Mouse (Mus musculus) skeletal muscle tissue, adult 2 months (tissue): Measurements from ENCODE around the gene Cited2.
A peak's percentile ranks its signal among the peaks of the same experiment; 100 is the strongest.

Source experiments
- DNase-seq: peaks from one replicate; pipeline ENCODE4 v3.0.0-alpha.2; 2012; ENCODE audit warnings: low read depth, low spot score

Cited2 gene

DNA sequence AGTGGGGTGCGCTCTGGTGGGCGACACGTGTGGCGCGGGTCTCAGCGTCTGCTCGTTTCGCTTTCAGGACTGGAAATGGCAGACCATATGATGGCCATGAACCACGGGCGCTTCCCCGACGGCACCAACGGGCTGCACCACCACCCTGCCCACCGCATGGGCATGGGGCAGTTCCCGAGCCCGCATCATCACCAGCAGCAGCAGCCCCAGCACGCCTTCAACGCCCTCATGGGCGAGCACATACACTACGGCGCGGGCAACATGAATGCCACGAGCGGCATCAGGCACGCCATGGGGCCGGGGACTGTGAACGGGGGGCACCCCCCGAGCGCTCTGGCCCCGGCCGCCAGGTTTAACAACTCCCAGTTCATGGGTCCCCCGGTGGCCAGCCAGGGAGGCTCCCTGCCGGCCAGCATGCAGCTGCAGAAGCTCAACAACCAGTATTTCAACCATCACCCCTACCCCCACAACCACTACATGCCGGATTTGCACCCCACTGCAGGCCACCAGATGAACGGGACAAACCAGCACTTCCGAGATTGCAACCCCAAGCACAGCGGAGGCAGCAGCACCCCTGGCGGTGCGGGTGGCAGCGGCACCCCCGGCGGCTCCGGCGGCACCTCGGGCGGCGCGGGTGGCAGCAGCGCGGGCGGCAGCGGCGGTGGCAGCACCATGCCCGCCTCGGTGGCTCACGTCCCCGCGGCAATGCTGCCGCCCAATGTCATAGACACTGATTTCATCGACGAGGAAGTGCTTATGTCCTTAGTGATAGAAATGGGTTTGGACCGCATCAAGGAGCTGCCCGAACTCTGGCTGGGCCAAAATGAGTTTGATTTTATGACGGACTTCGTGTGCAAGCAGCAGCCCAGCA is 1.1 kb downstream of the Cited2 start:
- DNase-seq = peak; percentile 55

DNA sequence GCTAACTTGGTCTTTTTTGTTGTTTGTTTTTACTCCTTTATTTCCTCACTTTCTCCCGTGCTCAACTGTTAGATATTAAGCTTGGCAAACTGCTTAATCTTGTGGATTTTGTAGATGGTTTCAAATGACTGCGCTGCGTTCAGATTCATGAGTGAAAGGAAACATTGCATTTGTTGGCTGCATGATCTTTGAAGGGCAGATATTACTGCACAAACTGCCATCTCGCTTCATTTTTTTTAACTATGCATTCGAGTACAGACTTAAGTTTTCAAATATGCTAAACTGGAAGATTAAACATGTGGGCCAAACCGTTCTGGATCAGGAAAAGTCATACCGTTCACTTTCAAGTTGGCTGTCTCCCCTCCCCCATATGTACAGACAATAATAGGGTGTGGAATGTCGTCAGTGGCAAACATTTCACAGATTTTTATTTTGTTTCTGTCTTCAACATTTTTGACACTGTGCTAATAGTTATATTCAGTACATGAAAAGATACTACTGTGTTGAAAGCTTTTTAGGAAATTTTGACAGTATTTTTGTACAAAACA is 2.1 kb downstream of the Cited2 start:
- DNase-seq = no peak

DNA sequence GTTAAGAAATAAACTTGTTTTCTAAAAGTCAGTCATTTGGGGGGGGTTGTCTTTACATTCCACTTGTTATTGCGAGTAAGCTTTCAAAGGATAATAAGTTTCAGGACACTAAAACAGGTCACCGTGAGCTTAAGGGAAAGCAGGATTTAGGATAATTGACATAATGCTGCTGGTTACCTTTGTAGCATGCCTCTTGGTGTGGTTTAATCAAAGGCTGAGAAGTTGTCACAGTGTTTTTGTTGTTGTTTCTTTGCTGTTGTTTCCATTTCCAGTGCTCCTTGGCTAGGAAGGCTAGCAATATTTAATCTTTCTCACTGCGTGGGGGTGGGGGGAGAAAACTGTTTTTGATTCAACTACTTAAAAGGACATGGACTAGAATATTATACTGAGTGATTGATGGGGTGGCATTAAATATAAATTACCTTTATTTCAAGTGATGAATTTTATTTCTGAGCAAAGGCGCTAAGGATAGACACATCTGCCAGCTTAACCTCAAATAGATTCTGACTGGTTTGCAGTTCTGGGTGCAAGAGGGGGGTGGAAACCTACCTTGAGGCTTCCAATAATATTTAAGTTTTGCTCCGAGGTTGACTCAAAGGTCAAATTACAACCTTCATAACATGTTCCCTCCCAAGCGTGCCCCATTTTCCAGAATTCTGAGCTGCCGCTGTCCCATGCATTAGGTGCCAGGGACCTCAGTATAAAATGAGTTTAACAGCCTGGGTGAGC is 2.8 kb downstream of the Cited2 start:
- DNase-seq = no peak

DNA sequence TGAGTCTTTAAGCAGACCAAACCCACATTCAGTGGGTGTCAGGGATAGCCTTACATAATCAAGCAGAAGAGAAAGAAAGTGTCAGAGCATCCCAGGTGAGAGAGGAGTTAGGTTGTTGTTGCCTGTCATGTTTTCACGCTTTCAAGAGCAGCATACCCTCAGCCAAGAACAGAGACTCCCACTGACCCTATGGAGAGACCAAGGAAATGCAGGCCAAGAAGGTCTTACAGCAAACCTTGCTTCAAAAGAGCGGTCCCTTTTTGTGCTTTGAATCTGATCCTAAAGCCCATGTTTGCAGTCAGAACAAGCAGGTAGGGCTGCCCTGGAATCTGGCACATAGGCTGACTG is 3.3 kb downstream of the Cited2 start:
- DNase-seq = peak; percentile 32

DNA sequence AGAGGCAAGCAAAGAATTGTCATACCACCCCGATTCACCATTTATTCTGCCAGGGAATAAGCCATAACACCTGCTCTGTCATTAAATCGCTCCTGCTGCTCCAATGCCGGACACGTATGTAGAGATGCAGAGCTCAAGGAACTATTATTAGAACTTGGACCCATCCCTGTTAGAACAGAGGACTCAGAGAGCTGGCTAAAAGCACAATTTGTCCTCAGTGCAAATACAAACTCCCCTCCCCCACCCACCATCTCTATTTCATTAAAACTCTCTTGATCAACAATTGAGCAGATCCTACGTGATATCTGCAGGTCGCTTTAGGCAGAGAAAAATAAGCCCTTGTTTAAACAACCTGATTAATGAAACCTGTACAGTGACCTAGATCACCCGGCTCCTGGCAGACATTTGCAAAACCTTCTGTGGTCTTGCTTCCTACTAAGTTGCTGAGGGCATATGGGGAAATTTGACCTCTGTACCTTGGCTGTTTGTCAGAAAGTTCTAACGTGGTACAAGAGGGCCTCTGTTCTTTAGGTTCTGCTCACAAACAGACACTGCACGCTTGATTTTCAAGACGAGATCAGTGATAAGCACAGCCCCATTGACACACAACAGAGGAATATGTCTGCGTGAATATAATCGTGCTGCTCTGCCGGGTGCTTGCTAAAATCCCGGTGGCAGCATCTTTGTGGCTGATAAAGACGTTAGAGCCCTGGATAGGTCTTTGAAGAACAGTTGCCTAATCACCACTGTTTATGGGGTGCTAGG is 4.3 kb downstream of the Cited2 start:
- DNase-seq = peak; percentile 72

DNA sequence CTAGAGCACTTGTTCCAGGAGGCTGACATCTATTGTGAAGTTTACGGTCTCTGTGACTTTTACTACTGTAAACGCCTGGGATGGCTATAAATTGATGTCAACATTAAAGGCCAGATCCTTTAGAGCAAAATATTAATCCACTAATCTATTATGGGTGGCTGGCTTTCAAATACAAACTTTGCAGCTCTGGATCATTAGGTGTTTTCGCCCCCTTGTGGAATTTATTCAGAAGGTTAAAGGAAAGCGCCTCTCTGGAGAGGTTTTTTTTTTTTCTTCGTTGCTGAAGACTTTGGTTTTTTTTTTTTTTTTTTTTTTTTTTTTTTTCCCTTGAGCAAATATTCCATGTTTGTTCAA is 4.9 kb downstream of the Cited2 start:
- peak; percentile 43 for DNase-seq

DNA sequence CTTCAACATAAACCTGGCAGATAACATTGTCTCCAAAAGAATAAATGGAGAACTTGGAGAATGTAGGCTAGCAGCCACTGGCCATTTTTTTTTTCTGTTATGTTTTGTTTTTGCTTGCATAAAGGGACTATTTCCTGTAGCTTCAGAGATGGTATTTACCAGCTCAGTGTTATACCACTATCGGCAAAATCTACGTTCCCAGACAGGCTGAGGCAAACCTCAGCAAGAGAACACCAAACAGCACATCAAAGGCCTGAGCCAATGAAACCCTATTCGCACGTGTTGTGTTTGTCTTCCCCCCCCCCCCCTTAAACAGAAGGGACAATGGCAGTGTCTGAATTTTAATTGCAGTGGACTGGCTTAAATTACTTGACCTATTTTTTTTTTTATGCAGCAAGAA is 5.7 kb downstream of the Cited2 start:
- no peak for DNase-seq

DNA sequence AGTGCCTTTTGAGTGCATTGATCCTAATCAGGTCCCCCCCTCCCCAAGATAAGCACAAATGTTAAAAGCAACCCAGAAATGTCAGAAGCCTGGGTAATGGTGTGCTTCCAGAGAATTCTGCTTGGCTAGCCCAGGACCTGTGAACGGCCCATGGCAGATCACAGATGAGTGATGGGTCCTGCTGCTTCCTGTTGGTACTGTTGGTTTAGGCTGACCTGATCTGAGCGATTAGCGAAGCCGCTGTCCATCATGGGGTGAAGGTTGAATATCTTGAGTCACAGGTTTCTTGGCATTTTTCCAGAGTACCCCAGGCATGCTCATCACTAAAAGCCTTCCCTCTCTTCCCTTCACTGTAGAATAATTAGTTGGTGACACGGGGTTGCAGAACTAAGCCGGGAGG is 6.5 kb downstream of the Cited2 start:
- DNase-seq = no peak

DNA sequence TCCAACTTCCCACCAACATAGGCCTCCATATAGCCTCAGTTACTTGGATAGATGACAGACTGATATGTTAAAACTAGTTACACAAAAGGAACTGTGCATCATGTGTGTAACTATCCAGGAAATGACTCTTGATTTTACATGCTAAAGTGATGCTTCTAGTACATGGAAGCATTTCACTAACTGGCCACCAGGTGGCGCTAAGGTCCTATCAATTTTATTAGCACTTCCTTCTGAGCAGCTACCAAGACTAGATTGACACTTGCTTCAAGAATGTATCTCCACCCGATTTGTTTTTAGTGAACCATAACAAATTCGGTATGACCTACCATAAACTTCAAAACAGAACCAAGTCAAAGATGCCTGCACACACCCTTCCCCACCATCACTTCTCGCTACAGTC is 10.0 kb downstream of the Cited2 start:
- peak; percentile 79 for DNase-seq

DNA sequence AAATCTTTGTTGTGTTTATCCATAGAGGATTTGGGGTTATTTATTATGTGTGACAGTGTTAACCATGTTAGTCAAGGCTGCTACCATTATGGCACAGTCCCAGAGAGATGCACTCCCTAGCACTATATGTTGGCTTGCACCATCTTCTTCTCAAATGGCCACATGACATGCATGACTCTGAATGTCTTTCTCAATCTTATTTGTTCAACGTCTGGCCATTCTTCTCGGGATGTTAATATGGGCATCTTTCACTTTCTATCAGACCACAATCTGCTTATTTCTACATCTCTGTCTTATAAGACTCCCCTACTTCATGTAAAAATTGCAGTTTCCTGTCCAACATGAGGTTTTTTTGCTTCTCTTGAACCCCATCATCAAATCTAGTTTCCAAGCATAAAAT is 19.6 kb downstream of the Cited2 start:
- no peak for DNase-seq

DNA sequence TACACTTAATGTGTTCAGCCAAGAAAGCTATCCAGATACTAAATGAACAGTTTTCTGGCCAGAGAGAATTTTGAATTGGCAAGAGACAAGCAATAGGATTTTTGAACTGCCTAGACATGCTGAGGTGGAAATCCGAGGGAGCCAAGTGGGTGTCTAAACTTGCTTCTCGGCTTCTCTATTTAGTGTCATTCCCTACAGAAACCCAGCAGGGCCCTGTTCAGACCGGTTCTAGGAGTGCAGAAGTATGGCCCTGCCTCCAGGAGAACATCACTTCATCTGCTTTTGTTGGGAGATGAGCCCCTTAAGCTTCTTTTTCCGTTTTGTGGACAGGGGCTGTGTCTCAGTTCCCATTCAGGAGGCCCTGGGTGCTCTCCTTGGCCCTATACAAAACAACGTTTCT is 29.5 kb downstream of the Cited2 start:
- DNase-seq = no peak

DNA sequence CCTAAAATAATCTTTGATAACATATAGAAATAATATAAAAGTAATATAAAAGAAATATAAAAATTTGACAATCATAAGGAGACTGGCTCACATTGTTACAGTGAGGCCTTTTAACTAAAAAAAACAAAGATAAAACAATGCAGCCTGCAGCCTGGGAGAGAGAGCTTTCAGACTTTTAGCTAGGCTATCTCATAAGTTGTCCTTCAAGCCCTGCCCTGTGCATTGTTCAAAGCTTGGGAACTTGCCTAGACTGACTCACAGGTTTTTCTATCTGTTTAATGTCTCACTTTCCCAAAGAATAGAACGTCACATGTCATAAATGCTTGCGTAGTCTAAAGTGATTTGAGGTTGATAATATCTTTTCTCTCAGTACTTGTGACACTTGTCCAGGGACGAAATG is 36.8 kb downstream of the Cited2 start:
- no peak for DNase-seq

DNA sequence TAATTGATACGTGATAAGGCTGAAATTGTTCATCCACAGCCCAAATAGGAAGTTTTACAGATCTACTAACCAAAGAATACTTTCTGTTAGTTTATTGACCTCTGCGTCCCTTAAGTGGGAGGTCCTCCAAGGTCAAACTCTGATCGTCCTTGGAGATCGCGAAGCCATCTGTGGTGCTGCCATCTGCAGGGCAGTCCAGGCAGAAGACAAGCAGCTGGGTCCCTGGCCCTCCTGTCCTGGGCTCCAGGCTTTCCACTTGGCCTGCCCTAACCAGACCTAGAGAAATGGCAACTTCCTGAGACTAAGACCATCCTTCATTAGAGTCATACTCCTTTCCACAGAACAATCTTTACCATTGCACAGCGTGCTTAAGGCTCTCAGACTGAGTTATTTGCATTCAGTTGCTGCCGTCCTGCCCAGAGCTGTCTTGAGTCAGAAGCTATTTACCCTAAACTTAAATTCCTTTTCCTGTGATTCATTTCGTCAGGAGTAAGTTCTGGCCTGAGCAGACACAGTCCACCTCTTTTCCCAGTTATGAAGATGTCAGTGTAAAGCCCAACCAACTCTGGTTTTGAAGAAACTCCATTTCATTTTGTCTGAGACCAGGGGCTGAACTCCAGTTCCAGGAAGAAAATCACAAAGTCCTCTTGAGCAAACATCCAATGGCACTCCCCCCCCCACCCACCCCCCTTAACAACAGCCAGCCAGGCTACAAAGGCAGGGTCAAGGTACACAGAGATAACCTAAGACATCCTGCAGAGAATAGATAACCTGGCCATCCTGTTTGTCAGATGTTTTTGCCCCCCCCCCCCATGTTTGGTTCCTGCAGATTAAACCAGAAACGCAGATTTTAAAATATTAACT is 38.0 kb downstream of the Cited2 start:
- no peak for DNase-seq

DNA sequence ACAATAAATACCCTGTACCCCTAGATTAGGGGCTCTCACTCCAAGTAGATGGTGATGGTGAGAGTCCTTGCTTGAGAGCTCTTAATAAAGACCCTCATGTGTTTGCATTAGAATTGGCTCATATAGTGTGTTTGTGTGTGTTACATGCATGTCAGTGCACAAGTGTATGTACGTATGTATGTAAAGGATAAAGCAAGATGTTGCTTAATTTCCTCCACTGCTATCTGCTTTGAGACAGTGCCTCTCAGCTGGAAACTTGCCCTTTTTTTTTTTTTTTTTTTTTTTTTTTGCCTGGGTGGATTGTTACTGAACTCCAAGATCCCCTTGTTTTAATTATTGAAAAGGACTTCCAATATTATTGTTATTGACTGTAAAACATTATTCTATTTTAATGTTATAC is 38.6 kb downstream of the Cited2 start:
- no peak for DNase-seq

DNA sequence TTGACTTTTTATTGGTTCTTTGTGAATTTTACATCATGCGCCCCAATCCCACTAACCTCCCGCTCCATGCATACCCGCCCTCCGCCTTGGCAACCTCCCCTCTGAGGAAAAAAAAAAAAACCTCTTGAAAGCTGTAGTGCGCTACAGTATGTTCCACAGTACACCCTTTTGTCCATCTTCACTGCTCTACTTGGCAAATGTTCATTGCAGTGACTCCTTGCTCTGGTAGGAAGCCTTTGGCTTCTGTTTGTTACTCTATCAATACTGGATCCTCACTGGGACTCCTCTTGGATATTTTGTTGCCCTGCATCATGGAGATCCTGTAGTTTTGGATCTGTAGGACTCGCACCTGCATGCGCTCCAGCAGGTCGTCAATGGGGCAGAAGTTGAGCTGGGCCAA is 39.9 kb downstream of the Cited2 start:
- DNase-seq = no peak

DNA sequence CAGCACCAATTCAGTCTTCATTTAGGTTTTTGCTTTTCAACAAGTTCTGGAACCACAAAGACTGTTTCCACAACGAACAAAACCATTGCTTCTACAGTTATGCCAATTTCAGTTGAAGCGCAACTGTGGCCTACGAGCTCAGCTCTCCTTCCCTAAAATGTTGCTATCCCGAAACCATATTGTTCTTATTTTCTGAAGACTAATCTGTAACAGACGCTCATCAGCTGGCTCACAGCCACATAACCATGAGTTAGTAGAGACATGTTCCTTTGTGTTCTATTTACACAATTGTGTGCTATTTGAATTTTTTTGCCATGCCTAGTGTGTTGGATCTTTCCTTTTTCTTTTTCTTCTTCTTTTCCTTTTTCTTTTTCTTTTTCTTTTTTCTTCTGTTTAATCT is 46.8 kb downstream of the Cited2 start:
- no peak for DNase-seq

DNA sequence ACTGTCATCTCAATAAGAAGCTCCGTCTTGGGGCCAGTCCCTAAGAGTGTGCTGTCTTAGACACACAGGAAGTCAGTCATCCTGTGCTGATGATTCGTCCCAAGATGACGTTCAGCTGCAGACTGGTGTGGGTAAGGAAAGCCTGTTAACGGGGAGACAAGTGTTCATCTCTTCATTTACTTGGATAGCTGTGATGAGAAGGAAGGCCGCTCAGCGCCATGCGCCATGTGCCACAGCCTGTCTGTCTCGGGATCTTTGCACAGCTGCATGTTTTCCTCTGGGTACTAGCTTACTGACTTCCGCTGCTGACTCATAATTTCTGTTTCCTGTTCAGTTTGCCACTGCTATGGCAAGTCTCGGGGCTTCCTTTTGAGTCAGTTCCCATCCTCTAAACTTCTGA is 49.3 kb downstream of the Cited2 start:
- DNase-seq = peak; percentile 34

DNA sequence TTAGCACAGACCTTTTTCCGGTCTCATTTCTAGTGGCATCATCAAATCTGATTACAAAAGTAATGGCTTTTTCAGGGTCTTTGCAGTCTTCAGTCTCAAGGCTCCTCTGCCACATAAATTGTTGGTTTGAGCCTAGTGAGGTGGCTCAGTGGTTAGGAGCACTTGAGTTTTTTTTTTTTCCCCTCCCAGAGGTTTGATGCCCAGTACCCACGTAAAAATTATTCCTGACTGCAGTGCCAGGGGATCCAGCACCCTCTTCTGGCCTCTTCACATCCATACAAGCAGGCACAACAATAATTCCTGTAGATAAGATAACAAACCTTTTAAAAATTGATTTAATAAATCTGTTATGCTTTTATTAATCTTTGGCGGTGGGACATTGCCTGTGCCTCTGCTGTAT is 51.3 kb downstream of the Cited2 start:
- DNase-seq = no peak

DNA sequence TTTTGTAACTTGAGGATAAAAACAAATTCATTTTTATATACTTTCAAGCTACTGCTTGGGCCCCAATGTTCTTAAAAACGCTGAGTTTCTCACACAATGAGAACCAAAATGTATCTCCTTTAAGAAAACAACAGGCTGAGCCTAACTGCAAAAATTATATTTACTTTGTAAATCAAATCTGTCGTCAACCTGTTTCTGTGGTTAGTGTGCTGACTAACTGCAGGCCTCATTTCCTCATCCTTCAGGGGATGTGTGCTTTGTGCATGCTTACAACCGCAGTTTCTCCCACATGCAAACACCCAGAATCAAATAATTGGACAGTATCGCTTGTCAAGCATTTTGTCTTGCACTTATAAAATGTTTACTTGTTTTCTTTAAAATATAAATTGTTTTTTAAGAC is 52.1 kb downstream of the Cited2 start:
- no peak for DNase-seq
